Mouse (Mus musculus) liver, embryonic 14.5 days (tissue): ENCODE data around the gene Blnk.

Experiments
- CTCF ChIP-seq: IDR thresholded peaks from 2 replicates; pipeline ENCODE4 v1.5.1; 2016; ENCODE audit warnings: antibody characterized with exemption, low read depth, control low read depth
- EP300 ChIP-seq: IDR thresholded peaks from 2 replicates; pipeline ENCODE4 v1.6.1; 2016; ENCODE audit warnings: antibody characterized with exemption, low read depth

DNA sequence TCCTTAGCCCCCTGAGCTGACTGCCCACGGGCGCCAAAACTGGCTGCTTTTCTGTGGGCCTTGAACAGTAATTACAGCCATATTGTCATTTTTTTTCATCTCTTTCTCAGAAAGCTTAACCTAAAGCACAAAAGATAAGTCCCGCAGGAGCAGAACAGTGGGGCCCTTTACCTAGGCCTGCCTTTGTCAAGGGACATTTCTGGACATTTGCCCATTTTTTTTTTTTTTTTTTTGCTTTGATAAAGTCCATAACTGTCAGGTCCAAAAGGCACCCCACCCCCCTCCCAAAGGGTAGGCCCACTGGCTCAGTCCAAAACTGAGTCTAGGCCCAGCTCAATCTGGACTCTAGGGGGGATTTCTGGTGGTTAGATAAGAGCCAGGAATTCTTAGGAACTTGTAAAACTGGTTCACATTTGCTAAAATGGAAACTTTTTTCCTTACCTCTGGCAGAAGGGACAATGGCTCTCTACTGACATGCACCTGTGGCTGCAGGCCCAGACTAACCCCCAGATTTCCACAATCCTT, 29.9 kb downstream of the Blnk start:
- TF ChIP-seq CTCF (no peak), EP300 (no peak)
